Mouse (Mus musculus): ENCODE data around the gene Krt31.

- no peak for TF ChIP-seq CTCF (IDR thresholded peaks at IDR 0.05; ENCODE audit: extremely low read depth, insufficient read depth, low read length)
- TF ChIP-seq POLR2A (IDR thresholded peaks at IDR 0.05; ENCODE audit: extremely low read depth, insufficient read depth, low read length), result no peak
Observed at GRCm38 (mm10) chr11:100055686-100056655, 5.6 kb upstream of the Krt31 start.
